Mouse (Mus musculus): ENCODE data around the gene Tent4b. TPM values are rescaled to one million over a fixed set of nuclear protein-coding genes. Genes with fewer than 3 reads are reported as not detected.
A peak's percentile ranks its signal among the peaks of the same experiment; 100 is the strongest.

The Tent4b gene
- polyA plus RNA-seq (2015; fragmentation: Nextera tagmentation; extraction: Ambion mirVana) = 6.3 and 6.4 TPM in 2 replicates

GRCm38 (mm10) chr8:88198945-88199571, at the start of gene Tent4b:
Gene Tent4b, plus strand, starts transcription at chr8:88199213.
- WGBS = 0% methylated on average over 71 of the region's 97 CpGs
- peak; percentile 96 for ATAC-seq (ENCODE audit: low FRiP score, low TSS enrichment)

GRCm38 (mm10) chr8:88150910-88151371, 48.1 kb upstream of the Tent4b start:
- Histone ChIP-seq H3K4me2 (replicated peaks; ENCODE audit: low read depth, low read length) (no peak overlapping the region), H3K27ac (ENCODE audit: low read length) (no peak overlapping the region), H3K4me3 (ENCODE audit: low read length) (no peak overlapping the region), H3K36me3 (ENCODE audit: insufficient read depth, low read length) (peaks cover 33% of the 10 kb centered on the region), H3K9me3 (ENCODE audit: low read length) (no peaks in the 10 kb centered on the region), H3K4me1 (ENCODE audit: insufficient read depth, low read length) (no peaks in the 10 kb centered on the region), H3K27me3 (ENCODE audit: insufficient read depth, low read length) (no peaks in the 10 kb centered on the region), H3K9ac (replicated peaks; ENCODE audit: low read length) (no peak overlapping the region)
- no peak for ATAC-seq (ENCODE audit: low FRiP score, low TSS enrichment)
- WGBS = 97% methylated on average over 6 of the region's 6 CpGs

More at GRCm38 (mm10) chr8:88198945-88199571, at the start of gene Tent4b:
- H3K9me3 ChIP-seq (ENCODE audit: low read length) = no peaks in the 10 kb centered on the region
- H3K4me2 ChIP-seq (replicated peaks; ENCODE audit: low read depth, low read length) = peak within 1 kb of the TSS; percentile 97
- H3K27ac ChIP-seq (ENCODE audit: low read length) = peak within 1 kb of the TSS; percentile 98
- 0 out of 2 replicates have a peak, but pooled peaks cover 2% of the 10 kb centered on the region for H3K36me3 ChIP-seq (ENCODE audit: insufficient read depth, low read length)
- no peaks in the 10 kb centered on the region for H3K27me3 ChIP-seq (ENCODE audit: insufficient read depth, low read length)
- peaks cover 35% of the 10 kb centered on the region for H3K4me1 ChIP-seq (ENCODE audit: insufficient read depth, low read length)
- peak within 1 kb of the TSS; percentile 93 for H3K4me3 ChIP-seq (ENCODE audit: low read length)
- H3K9ac ChIP-seq (replicated peaks; ENCODE audit: low read length) = peak within 1 kb of the TSS; percentile 92

- ATAC-seq (ENCODE audit: low FRiP score, low TSS enrichment) = no peak
- Histone ChIP-seq H3K27me3 (ENCODE audit: insufficient read depth, low read length) (no peaks in the 10 kb centered on the region), H3K9me3 (ENCODE audit: low read length) (no peaks in the 10 kb centered on the region), H3K27ac (ENCODE audit: low read length) (no peak overlapping the region), H3K4me1 (ENCODE audit: insufficient read depth, low read length) (no peaks in the 10 kb centered on the region), H3K4me2 (replicated peaks; ENCODE audit: low read depth, low read length) (no peak overlapping the region), H3K36me3 (ENCODE audit: insufficient read depth, low read length) (peaks cover 68% of the 10 kb centered on the region), H3K4me3 (ENCODE audit: low read length) (no peak overlapping the region), H3K9ac (replicated peaks; ENCODE audit: low read length) (no peak overlapping the region)
- WGBS = 90% methylated on average over 10 of the region's 10 CpGs
Observed at GRCm38 (mm10) chr8:88160237-88160995, 38.6 kb upstream of the Tent4b start.

- WGBS = 73% methylated on average over 5 of the region's 5 CpGs
- ATAC-seq (ENCODE audit: low FRiP score, low TSS enrichment) = no peak
- Histone ChIP-seq H3K27ac (ENCODE audit: low read length) (no peak overlapping the region), H3K4me2 (replicated peaks; ENCODE audit: low read depth, low read length) (no peak overlapping the region), H3K36me3 (ENCODE audit: insufficient read depth, low read length) (peaks cover 65% of the 10 kb centered on the region), H3K4me3 (ENCODE audit: low read length) (no peak overlapping the region), H3K4me1 (ENCODE audit: insufficient read depth, low read length) (no peaks in the 10 kb centered on the region), H3K9ac (replicated peaks; ENCODE audit: low read length) (no peak overlapping the region), H3K27me3 (ENCODE audit: insufficient read depth, low read length) (no peaks in the 10 kb centered on the region), H3K9me3 (ENCODE audit: low read length) (no peaks in the 10 kb centered on the region)
Observed at GRCm38 (mm10) chr8:88161439-88161838, 37.6 kb upstream of the Tent4b start.

GRCm38 (mm10) chr8:88175264-88175663, 23.7 kb upstream of the Tent4b start:
- no peaks in the 10 kb centered on the region for H3K9me3 ChIP-seq (ENCODE audit: low read length)
- H3K4me2 ChIP-seq (replicated peaks; ENCODE audit: low read depth, low read length) = no peak overlapping the region
- H3K36me3 ChIP-seq (ENCODE audit: insufficient read depth, low read length) = peaks cover 10% of the 10 kb centered on the region; the same call in 1 of the 2 replicates
- H3K9ac ChIP-seq (replicated peaks; ENCODE audit: low read length) = no peak overlapping the region
- H3K4me1 ChIP-seq (ENCODE audit: insufficient read depth, low read length) = no peaks in the 10 kb centered on the region
- no peak overlapping the region for H3K4me3 ChIP-seq (ENCODE audit: low read length)
- H3K27me3 ChIP-seq (ENCODE audit: insufficient read depth, low read length) = no peaks in the 10 kb centered on the region
- no peak for ATAC-seq (ENCODE audit: low FRiP score, low TSS enrichment)
- no peak overlapping the region for H3K27ac ChIP-seq (ENCODE audit: low read length)
- 93% methylated on average over 7 of the region's 7 CpGs for WGBS

- Histone ChIP-seq H3K36me3 (ENCODE audit: insufficient read depth, low read length) (0 out of 2 replicates have a peak, but pooled peaks cover 2% of the 10 kb centered on the region), H3K9ac (replicated peaks; ENCODE audit: low read length) (no peak overlapping the region), H3K27me3 (ENCODE audit: insufficient read depth, low read length) (no peaks in the 10 kb centered on the region), H3K4me1 (ENCODE audit: insufficient read depth, low read length) (no peaks in the 10 kb centered on the region), H3K27ac (ENCODE audit: low read length) (no peak overlapping the region), H3K4me3 (ENCODE audit: low read length) (no peak overlapping the region), H3K4me2 (replicated peaks; ENCODE audit: low read depth, low read length) (no peak overlapping the region), H3K9me3 (ENCODE audit: low read length) (no peaks in the 10 kb centered on the region)
- WGBS = 88% methylated on average over 8 of the region's 8 CpGs
- ATAC-seq (ENCODE audit: low FRiP score, low TSS enrichment) = no peak
Observed at GRCm38 (mm10) chr8:88177291-88177690, 21.7 kb upstream of the Tent4b start.

- H3K27me3 ChIP-seq (ENCODE audit: insufficient read depth, low read length) = no peaks in the 10 kb centered on the region
- no peak overlapping the region for H3K9ac ChIP-seq (replicated peaks; ENCODE audit: low read length)
- no peaks in the 10 kb centered on the region for H3K4me1 ChIP-seq (ENCODE audit: insufficient read depth, low read length)
- H3K27ac ChIP-seq (ENCODE audit: low read length) = no peak overlapping the region
- 81% methylated on average over 2 of the region's 2 CpGs for WGBS
- no peaks in the 10 kb centered on the region for H3K36me3 ChIP-seq (ENCODE audit: insufficient read depth, low read length)
- H3K9me3 ChIP-seq (ENCODE audit: low read length) = no peaks in the 10 kb centered on the region
- no peak for ATAC-seq (ENCODE audit: low FRiP score, low TSS enrichment)
- no peak overlapping the region for H3K4me2 ChIP-seq (replicated peaks; ENCODE audit: low read depth, low read length)
- no peak overlapping the region for H3K4me3 ChIP-seq (ENCODE audit: low read length)
Observed at GRCm38 (mm10) chr8:88183121-88183520, 15.9 kb upstream of the Tent4b start.

GRCm38 (mm10) chr8:88184914-88185313, 14.1 kb upstream of the Tent4b start:
- ATAC-seq (ENCODE audit: low FRiP score, low TSS enrichment) = no peak
- no peak overlapping the region for H3K27ac ChIP-seq (ENCODE audit: low read length)
- no peaks in the 10 kb centered on the region for H3K4me1 ChIP-seq (ENCODE audit: insufficient read depth, low read length)
- H3K36me3 ChIP-seq (ENCODE audit: insufficient read depth, low read length) = no peaks in the 10 kb centered on the region
- no peak overlapping the region for H3K9ac ChIP-seq (replicated peaks; ENCODE audit: low read length)
- WGBS = 82% methylated on average over 1 of the region's 1 CpGs
- H3K4me3 ChIP-seq (ENCODE audit: low read length) = no peak overlapping the region
- H3K9me3 ChIP-seq (ENCODE audit: low read length) = no peaks in the 10 kb centered on the region
- H3K4me2 ChIP-seq (replicated peaks; ENCODE audit: low read depth, low read length) = no peak overlapping the region
- H3K27me3 ChIP-seq (ENCODE audit: insufficient read depth, low read length) = no peaks in the 10 kb centered on the region

- Histone ChIP-seq H3K4me3 (ENCODE audit: low read length) (no peak overlapping the region), H3K27ac (ENCODE audit: low read length) (no peak overlapping the region), H3K9ac (replicated peaks; ENCODE audit: low read length) (no peak overlapping the region), H3K4me2 (replicated peaks; ENCODE audit: low read depth, low read length) (no peak overlapping the region), H3K36me3 (ENCODE audit: insufficient read depth, low read length) (no peaks in the 10 kb centered on the region), H3K9me3 (ENCODE audit: low read length) (no peaks in the 10 kb centered on the region), H3K4me1 (ENCODE audit: insufficient read depth, low read length) (no peaks in the 10 kb centered on the region), H3K27me3 (ENCODE audit: insufficient read depth, low read length) (no peaks in the 10 kb centered on the region)
- 80% methylated on average over 6 of the region's 6 CpGs for WGBS
- no peak for ATAC-seq (ENCODE audit: low FRiP score, low TSS enrichment)
Observed at GRCm38 (mm10) chr8:88185716-88186115, 13.3 kb upstream of the Tent4b start.

GRCm38 (mm10) chr8:88197328-88197727, 1.7 kb upstream of the Tent4b start:
- no peak overlapping the region for H3K9ac ChIP-seq (replicated peaks; ENCODE audit: low read length)
- ATAC-seq (ENCODE audit: low FRiP score, low TSS enrichment) = no peak
- no peaks in the 10 kb centered on the region for H3K27me3 ChIP-seq (ENCODE audit: insufficient read depth, low read length)
- no peaks in the 10 kb centered on the region for H3K36me3 ChIP-seq (ENCODE audit: insufficient read depth, low read length)
- no peaks in the 10 kb centered on the region for H3K9me3 ChIP-seq (ENCODE audit: low read length)
- no peak overlapping the region for H3K4me3 ChIP-seq (ENCODE audit: low read length)
- peaks cover 26% of the 10 kb centered on the region for H3K4me1 ChIP-seq (ENCODE audit: insufficient read depth, low read length)
- H3K27ac ChIP-seq (ENCODE audit: low read length) = no peak overlapping the region
- no peak overlapping the region for H3K4me2 ChIP-seq (replicated peaks; ENCODE audit: low read depth, low read length)
- WGBS = 48% methylated on average over 3 of the region's 3 CpGs

Measured in kidney, embryonic 16.5 days (tissue).